Mouse (Mus musculus) regulatory T cell (primary cell): ENCODE measurements at regions not wholly inside any gene's neighbourhood (a gene's known extent, or its start where the extent isn't known, plus 50 kb on each side); places are given as distances from the start of the nearest gene placed in this dataset.

ENCODE experiments used
- in situ Hi-C: fragments of 300-600 bp; cut with MboI, MseI; formaldehyde crosslinking; loops from one replicate; pipeline ENCODE4 v1.15.1; 2025; ENCODE audit warnings: high pct_unique_total_duplicates

- in situ Hi-C loops = no loop called here
Measured at GRCm38 (mm10) chr19:60408436-60408835, 59.7 kb downstream of the Prlhr start.

- in situ Hi-C loops = no loop called here
Measured at GRCm38 (mm10) chr19:60399425-60399824, 68.7 kb downstream of the Prlhr start.

GRCm38 (mm10) chr19:60397666-60398065 lies 70.4 kb downstream of the Prlhr start:
- in situ Hi-C loops = no loop called here

- in situ Hi-C loops = no loop called here
Measured at GRCm38 (mm10) chr19:60396604-60397003, 71.5 kb downstream of the Prlhr start.

- in situ Hi-C loops = no loop called here
Measured at GRCm38 (mm10) chr19:60386563-60387241, 81.4 kb downstream of the Prlhr start.

GRCm38 (mm10) chr19:60384721-60385120 lies 83.4 kb downstream of the Prlhr start:
- in situ Hi-C loops = no loop called here

- in situ Hi-C loops = no loop called here
Measured at GRCm38 (mm10) chr19:60382661-60383060, 85.4 kb downstream of the Prlhr start.

- in situ Hi-C loops = no loop called here
Measured at GRCm38 (mm10) chr19:60379030-60379605, 89.0 kb downstream of the Prlhr start.

- in situ Hi-C loops = no loop called here
Measured at GRCm38 (mm10) chr19:60363988-60364599, 104.0 kb downstream of the Prlhr start.

GRCm38 (mm10) chr19:60344911-60345310 lies 118.4 kb upstream of the Fam204a start:
- in situ Hi-C loops = no loop called here

- in situ Hi-C loops = no loop called here
Measured at GRCm38 (mm10) chr19:60341485-60341884, 115.0 kb upstream of the Fam204a start.

- in situ Hi-C loops = no loop called here
Measured at GRCm38 (mm10) chr19:60340234-60340633, 113.7 kb upstream of the Fam204a start.

- in situ Hi-C loops = no loop called here
Measured at GRCm38 (mm10) chr19:60334521-60334920, 108.0 kb upstream of the Fam204a start.

GRCm38 (mm10) chr19:60328295-60328694 lies 101.8 kb upstream of the Fam204a start:
- in situ Hi-C loops = no loop called here

GRCm38 (mm10) chr19:60325612-60326011 lies 99.1 kb upstream of the Fam204a start:
- in situ Hi-C loops = no loop called here

GRCm38 (mm10) chr19:60325112-60325511 lies 98.6 kb upstream of the Fam204a start:
- in situ Hi-C loops = no loop called here

GRCm38 (mm10) chr19:60310591-60310990 lies 84.1 kb upstream of the Fam204a start:
- in situ Hi-C loops = loop anchor here (10.0 kb wide), 1 partner anchor 886 kb away; no protein-coding TSS in a partner anchor

GRCm38 (mm10) chr19:60302371-60302770 lies 75.9 kb upstream of the Fam204a start:
- in situ Hi-C loops = loop anchor here (10.0 kb wide), 1 partner anchor 848 kb away; the partner anchor contains the start of gene Emx2

GRCm38 (mm10) chr19:60300891-60301290 lies 74.4 kb upstream of the Fam204a start:
- in situ Hi-C loops = loop anchor here (10.0 kb wide), 1 partner anchor 846 kb away; the partner anchor contains the start of gene Emx2

- in situ Hi-C loops = loop anchor here (25.0 kb wide), 1 partner anchor 1803 kb away; no protein-coding TSS in a partner anchor
Measured at GRCm38 (mm10) chr19:60290244-60290643, 63.7 kb upstream of the Fam204a start.

GRCm38 (mm10) chr19:60286810-60287396 lies 60.4 kb upstream of the Fam204a start:
- in situ Hi-C loops = loop anchor here (25.0 kb wide), 1 partner anchor 1800 kb away; no protein-coding TSS in a partner anchor

GRCm38 (mm10) chr19:60284901-60285300 lies 58.4 kb upstream of the Fam204a start:
- in situ Hi-C loops = loop anchor here (25.0 kb wide), 1 partner anchor 1798 kb away; no protein-coding TSS in a partner anchor
